Mouse (Mus musculus): ENCODE results near the gene 1700013F07Rik.

DNA sequence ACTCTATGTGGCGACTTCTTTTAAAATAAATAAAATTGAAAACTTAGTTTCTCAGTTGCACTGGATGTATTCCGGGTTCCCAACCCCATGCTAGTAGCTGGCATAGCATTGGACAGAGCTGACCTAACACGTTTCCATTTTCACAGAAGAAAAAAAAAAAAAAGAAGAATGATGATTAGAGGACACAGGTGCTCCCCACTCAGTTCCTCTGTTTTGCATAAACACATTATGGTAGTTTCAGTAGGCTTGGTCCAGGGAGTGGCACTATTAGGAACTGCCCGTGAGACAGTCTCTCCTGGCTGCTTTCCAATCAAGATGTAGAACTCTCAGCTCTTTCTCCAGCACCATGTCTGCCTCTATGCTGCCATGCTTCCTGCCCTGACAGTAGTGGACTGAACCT, 50.6 kb downstream of the 1700013F07Rik start:
- TF ChIP-seq CTCF (IDR thresholded peaks at IDR 0.05; ENCODE audit: low read depth, low read length) (no peak), TAL1 (conservative IDR thresholded peaks at IDR 0.05; ENCODE audit: low read depth, low read length) (no peak), GATA1 (IDR thresholded peaks at IDR 0.05; ENCODE audit: borderline replicate concordance, low read length) (no peak)

All from G1E (cell line).